Mouse (Mus musculus): ENCODE measurements around the gene Gdf11.

DNA sequence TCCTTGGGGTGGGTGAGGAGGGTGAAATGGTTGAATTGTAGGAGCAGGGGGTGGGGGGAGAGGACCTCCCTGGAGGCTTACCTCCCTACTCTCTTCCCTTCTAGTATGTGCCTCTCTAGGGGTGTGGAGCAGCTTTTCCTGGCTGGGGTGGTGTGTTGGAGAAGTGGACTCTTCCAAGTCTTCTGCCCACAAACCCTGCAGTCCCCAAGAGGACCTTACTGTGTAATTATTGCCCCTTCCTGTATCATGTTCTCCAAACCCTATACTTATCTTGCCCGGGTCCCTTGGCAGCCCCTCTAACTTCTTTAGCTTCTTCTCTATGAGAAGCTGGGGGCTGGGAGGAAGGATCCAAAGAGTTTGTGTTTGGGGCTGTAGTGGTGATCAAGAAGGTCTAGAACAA is 5.3 kb upstream of the Gdf11 start:
- TF ChIP-seq CTCF (IDR thresholded peaks at IDR 0.05; ENCODE audit: control insufficient read depth, insufficient read depth, insufficient read length), result no peak
- no peak for TF ChIP-seq MAX (IDR thresholded peaks at IDR 0.05)
- no peak for TF ChIP-seq CEBPB (IDR thresholded peaks at IDR 0.05; ENCODE audit: low read depth)
- no peak for TF ChIP-seq USF1 (IDR thresholded peaks at IDR 0.05; ENCODE audit: low read depth)
